Mouse (Mus musculus) thymus, adult 2 months (tissue): ENCODE results near the gene Ddit4.

Experiments used
- CTCF ChIP-seq: fragments of 200-500 bp; IDR thresholded peaks from 2 replicates; pipeline ENCODE4 v1.5.1; 2012; ENCODE audit warnings: mild to moderate bottlenecking, control low read depth, low read length, moderate library complexity, borderline replicate concordance; ENCODE audit not compliant: control insufficient read depth, poor library complexity, insufficient read depth; ENCODE audit errors: extremely low read depth
- POLR2A ChIP-seq: fragments of 200-500 bp; IDR thresholded peaks from 2 replicates; pipeline ENCODE4 v1.6.1; 2012; ENCODE audit warnings: mild to moderate bottlenecking, low read length, control low read depth, moderate library complexity; ENCODE audit not compliant: control insufficient read depth, poor library complexity, insufficient read depth; ENCODE audit errors: extremely low read depth

GRCm38 (mm10) chr10:59929205-59929604 is 22.4 kb downstream of the Ddit4 start:
- TF ChIP-seq POLR2A (no peak), CTCF (no peak)
